Mouse (Mus musculus) erythroblast, embryonic 14.5 days (primary cell): ENCODE measurements around the gene Ppip5k2. TPM values are rescaled to one million over a fixed set of nuclear protein-coding genes. Genes with fewer than 3 reads are reported as not detected.
A peak's percentile ranks its signal among the peaks of the same experiment; 100 is the strongest.

Source experiments
- H3K27me3 ChIP-seq: 2 replicates; pipeline ENCODE4 v1.6.1; 2012; ENCODE audit warnings: inconsistent platforms; ENCODE audit not compliant: control insufficient read depth
- H3K36me3 ChIP-seq: 2 replicates; pipeline ENCODE4 v1.6.1; 2012; ENCODE audit warnings: mild to moderate bottlenecking, inconsistent platforms; ENCODE audit not compliant: control insufficient read depth
- H3K4me1 ChIP-seq: 2 replicates; pipeline ENCODE4 v1.6.1; 2012; ENCODE audit warnings: inconsistent platforms; ENCODE audit not compliant: control insufficient read depth
- H3K4me3 ChIP-seq: replicated peaks from 2 replicates; pipeline ENCODE3; 2012; ENCODE audit warnings: moderate library complexity, mild to moderate bottlenecking, inconsistent platforms
- H3K9me3 ChIP-seq: 2 replicates; pipeline ENCODE4 v1.6.1; 2012; ENCODE audit warnings: low read length, inconsistent platforms, mixed read lengths; ENCODE audit not compliant: control insufficient read depth
- GATA1 ChIP-seq: IDR thresholded peaks from 2 replicates; pipeline ENCODE4 v1.6.1; 2012; ENCODE audit warnings: low read length, inconsistent platforms, mixed read lengths
- TAL1 ChIP-seq: IDR thresholded peaks from 3 replicates; pipeline ENCODE4 v1.6.1; 2012; ENCODE audit warnings: low read length, inconsistent platforms, mixed read lengths
- polyA plus RNA-seq: library from polyadenylated mRNA; stranded (reverse); fragments of >175 nt; gene quantifications from 2 replicates; pipeline ENCODE4 v1.2.3, GENCODE M21; 2012

The Ppip5k2 gene
- polyA plus RNA-seq, 1 experiment: 0.04 TPM

DNA sequence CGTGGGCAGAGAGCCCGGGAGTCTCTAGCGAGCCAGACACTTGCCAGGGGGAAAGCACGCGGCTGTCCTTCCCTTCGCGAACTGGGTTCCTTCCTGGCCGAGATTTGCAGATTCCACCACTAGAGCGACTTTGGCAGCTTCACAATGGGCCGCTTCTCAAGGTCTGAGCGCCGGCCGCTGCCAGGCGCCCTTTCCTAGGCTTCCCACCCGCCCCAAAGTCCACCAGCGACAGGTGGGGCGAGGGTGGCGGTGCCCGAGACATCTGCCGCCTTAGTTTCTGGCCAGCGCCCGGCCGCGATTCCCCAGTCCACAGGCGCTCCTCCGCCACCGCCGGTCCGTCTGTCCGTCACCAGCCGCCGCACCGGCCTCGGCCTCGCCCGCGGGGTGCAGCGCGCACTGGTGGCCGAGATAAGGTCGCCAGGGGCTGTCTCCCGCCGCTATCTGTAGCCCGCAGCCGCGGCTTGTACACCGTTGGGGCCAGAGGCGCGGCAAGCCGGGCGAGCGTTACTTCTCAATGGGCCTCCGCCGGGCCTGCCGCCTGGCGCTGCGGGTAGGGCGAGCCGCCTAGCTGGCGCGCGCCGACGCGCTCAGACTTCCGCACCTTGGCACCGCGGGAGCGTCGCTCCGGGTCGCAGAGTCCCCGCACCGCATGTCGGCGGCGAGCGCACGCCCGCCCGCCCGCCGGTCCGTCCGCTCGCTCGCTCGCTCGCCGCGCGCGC, 109.4 kb downstream of the Ppip5k2 start:
- Histone ChIP-seq H3K4me3 (peak overlapping the region; percentile 97), H3K9me3 (no peaks in the 10 kb centered on the region), H3K27me3 (peaks cover 21% of the 10 kb centered on the region), H3K36me3 (peaks cover 43% of the 10 kb centered on the region), H3K4me1 (peaks cover 42% of the 10 kb centered on the region)
- TF ChIP-seq GATA1 (peak; percentile 96), TAL1 (peak; percentile 94)

DNA sequence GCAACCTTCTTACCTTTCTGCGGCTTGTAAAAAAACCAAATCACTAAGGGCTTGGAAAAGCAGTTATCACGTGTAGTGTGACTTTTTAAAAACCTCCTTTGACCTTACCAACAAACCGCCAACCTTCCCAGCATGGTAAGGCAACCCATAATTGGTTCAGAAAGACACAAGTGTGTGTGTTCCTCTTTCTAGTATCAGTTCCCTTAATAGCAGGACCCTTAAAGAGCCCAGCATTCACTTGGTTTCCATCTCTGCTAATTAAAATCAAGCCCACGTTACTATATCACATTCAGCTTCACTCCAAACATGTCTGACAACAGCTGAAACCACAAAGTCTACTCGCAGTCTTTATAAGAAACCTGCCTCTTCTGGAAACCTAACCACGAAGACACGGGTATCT, 110.8 kb downstream of the Ppip5k2 start:
- peaks cover 13% of the 10 kb centered on the region for H3K27me3 ChIP-seq
- peaks cover 54% of the 10 kb centered on the region for H3K4me1 ChIP-seq
- peak overlapping the region; percentile 97 for H3K4me3 ChIP-seq
- no peak for TF ChIP-seq GATA1
- no peak for TF ChIP-seq TAL1
- H3K36me3 ChIP-seq: peaks cover 57% of the 10 kb centered on the region
- H3K9me3 ChIP-seq: no peaks in the 10 kb centered on the region

DNA sequence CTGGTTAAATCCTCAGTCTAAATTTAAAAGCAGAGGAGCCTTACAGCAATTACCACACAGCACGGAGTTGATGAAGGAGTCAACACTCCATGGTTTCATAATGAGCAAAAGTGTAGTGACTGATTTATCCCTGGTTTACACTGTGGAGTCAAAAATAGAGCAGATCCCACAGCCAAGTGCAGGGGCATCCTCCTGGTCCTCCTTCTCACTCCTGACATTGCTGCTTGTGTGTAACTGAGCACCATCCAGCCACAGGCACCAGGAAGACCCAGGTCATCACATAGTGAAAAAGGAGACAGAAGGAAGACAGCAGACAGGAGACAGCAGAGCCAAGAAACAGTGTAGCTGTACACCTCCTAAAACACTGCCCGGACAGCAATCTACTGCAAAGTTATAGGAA, 112.4 kb downstream of the Ppip5k2 start:
- Histone ChIP-seq H3K36me3 (peaks cover 73% of the 10 kb centered on the region), H3K9me3 (no peaks in the 10 kb centered on the region), H3K27me3 (peaks cover 4% of the 10 kb centered on the region), H3K4me1 (peaks cover 63% of the 10 kb centered on the region), H3K4me3 (peak overlapping the region; percentile 97)
- TF ChIP-seq TAL1 (no peak), GATA1 (no peak)

DNA sequence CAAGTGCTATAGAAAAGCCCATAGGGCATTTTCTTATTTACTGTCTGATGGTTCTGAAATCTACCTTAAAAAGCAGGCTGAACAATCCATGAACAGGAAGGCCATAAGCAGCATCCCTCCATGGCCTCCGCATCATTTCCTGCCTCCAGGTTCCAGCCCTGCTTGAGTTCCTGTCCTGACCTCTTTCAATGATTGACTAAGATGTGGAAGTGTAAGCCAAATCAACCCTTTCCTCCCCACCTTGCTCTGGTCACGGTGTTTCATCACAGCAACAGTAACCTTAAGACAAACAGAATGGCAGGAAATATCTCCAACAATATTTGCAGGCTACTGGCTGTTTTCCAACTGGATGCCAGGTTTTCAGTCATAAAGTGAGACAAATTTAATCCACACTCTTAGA, 113.0 kb downstream of the Ppip5k2 start:
- no peaks in the 10 kb centered on the region for H3K9me3 ChIP-seq
- H3K27me3 ChIP-seq: no peaks in the 10 kb centered on the region
- H3K4me1 ChIP-seq: peaks cover 64% of the 10 kb centered on the region
- TF ChIP-seq GATA1 (no peak), TAL1 (no peak)
- peak overlapping the region; percentile 97 for H3K4me3 ChIP-seq
- H3K36me3 ChIP-seq: peaks cover 79% of the 10 kb centered on the region

Other genes starting within 250 kb of the Ppip5k2 start
- 3.7 and 6.8 TPM in 2 replicates for gene D1Ertd622e, start 108.3 kb downstream of the Ppip5k2 start, polyA plus RNA-seq
- gene Gin1, start 239 bp downstream of the Ppip5k2 start, polyA plus RNA-seq: 0.19 and 0.29 TPM in 2 replicates